Mouse (Mus musculus) kidney, adult 2 months (tissue): ENCODE measurements at regions not wholly inside any gene's neighbourhood (a gene's known extent, or its start where the extent isn't known, plus 50 kb on each side); places are given as distances from the start of the nearest gene placed in this dataset.

Experiments used
- CTCF ChIP-seq: fragments of 200-500 bp; conservative IDR thresholded peaks from 2 replicates; pipeline ENCODE4 v1.5.1; 2011; ENCODE audit warnings: low read depth, mild to moderate bottlenecking, control low read depth, low read length, moderate library complexity, mixed read lengths; ENCODE audit not compliant: insufficient read depth, insufficient read length
- POLR2A ChIP-seq: fragments of 200-500 bp; IDR thresholded peaks from one replicate; pipeline ENCODE4 v1.6.1; 2011; ENCODE audit warnings: low read depth, low read length, control low read depth

- TF ChIP-seq CTCF (no peak), POLR2A (no peak)
Measured at GRCm38 (mm10) chr6:147973059-147973458, 74.0 kb upstream of the Far2 start.
